Mouse (Mus musculus): ENCODE results near the gene Tulp2.

The Tulp2 gene

GRCm38 (mm10) chr7:45481374-45481927 lies at the start of gene Tulp2:
TSS of gene Tulp2 (plus strand) at chr7:45481877.
- DNase-seq (ENCODE audit: low read depth, low spot score), result peak; percentile 94

- no peak for DNase-seq (ENCODE audit: low read depth, low spot score)
These were observed 47.9 kb upstream of the Tulp2 start for GRCm38 (mm10) chr7:45433835-45434202.

GRCm38 (mm10) chr7:45434203-45435015 lies 47.3 kb upstream of the Tulp2 start, which contains the start of gene Gys1:
TSS of gene Gys1 (plus strand) at chr7:45434844.
- peak; percentile 100 for DNase-seq (ENCODE audit: low read depth, low spot score)

- no peak for DNase-seq (ENCODE audit: low read depth, low spot score)
These were observed 46.6 kb upstream of the Tulp2 start for GRCm38 (mm10) chr7:45435038-45435437.

- DNase-seq (ENCODE audit: low read depth, low spot score), result no peak
These were observed 45.2 kb upstream of the Tulp2 start for GRCm38 (mm10) chr7:45436444-45436843.

GRCm38 (mm10) chr7:45437046-45437445 lies 44.6 kb upstream of the Tulp2 start:
- peak; percentile 88 for DNase-seq (ENCODE audit: low read depth, low spot score)

- DNase-seq (ENCODE audit: low read depth, low spot score), result peak; percentile 91
These were observed 44.0 kb upstream of the Tulp2 start, which contains the start of gene Ruvbl2 for GRCm38 (mm10) chr7:45437521-45438276. TSS of gene Ruvbl2 (minus strand) at chr7:45438096.

- DNase-seq (ENCODE audit: low read depth, low spot score), result peak; percentile 58
These were observed 37.9 kb upstream of the Tulp2 start for GRCm38 (mm10) chr7:45443526-45444420.

- no peak for DNase-seq (ENCODE audit: low read depth, low spot score)
These were observed 35.1 kb upstream of the Tulp2 start for GRCm38 (mm10) chr7:45446589-45446988.

- peak; percentile 83 for DNase-seq (ENCODE audit: low read depth, low spot score)
These were observed 34.2 kb upstream of the Tulp2 start for GRCm38 (mm10) chr7:45447325-45447990.

- DNase-seq (ENCODE audit: low read depth, low spot score), result no peak
These were observed 31.7 kb upstream of the Tulp2 start for GRCm38 (mm10) chr7:45449974-45450373.

GRCm38 (mm10) chr7:45451344-45451982 lies 30.2 kb upstream of the Tulp2 start:
- peak; percentile 90 for DNase-seq (ENCODE audit: low read depth, low spot score)

GRCm38 (mm10) chr7:45454971-45455370 lies 26.7 kb upstream of the Tulp2 start:
- DNase-seq (ENCODE audit: low read depth, low spot score), result no peak

- peak; percentile 81 for DNase-seq (ENCODE audit: low read depth, low spot score)
These were observed 25.6 kb upstream of the Tulp2 start for GRCm38 (mm10) chr7:45455932-45456696.

GRCm38 (mm10) chr7:45456721-45457203 lies 24.9 kb upstream of the Tulp2 start:
- DNase-seq (ENCODE audit: low read depth, low spot score), result no peak

- DNase-seq (ENCODE audit: low read depth, low spot score), result peak; percentile 78
These were observed 24.2 kb upstream of the Tulp2 start for GRCm38 (mm10) chr7:45457204-45458060.

- DNase-seq (ENCODE audit: low read depth, low spot score), result peak; percentile 85
These were observed 22.7 kb upstream of the Tulp2 start for GRCm38 (mm10) chr7:45458748-45459563.
